Mouse (Mus musculus): ENCODE data around the gene Egfem1. TPM values are rescaled to one million over a fixed set of nuclear protein-coding genes. Genes with fewer than 3 reads are reported as not detected.
A peak's percentile ranks its signal among the peaks of the same experiment; 100 is the strongest.

The Egfem1 gene
- polyA plus RNA-seq, 1 experiment from 2014 or later: 3.9 TPM

- H3K4me2 ChIP-seq (replicated peaks): peak overlapping the region; percentile 15
- ATAC-seq (replicated peaks): peak; percentile 68
- H3K9me3 ChIP-seq: no peaks in the 10 kb centered on the region
- no peaks in the 10 kb centered on the region for H3K27me3 ChIP-seq
- peaks cover 31% of the 10 kb centered on the region for H3K4me1 ChIP-seq
- H3K9ac ChIP-seq (replicated peaks): no peak overlapping the region
- 6% methylated on average over 10 of the region's 10 CpGs for WGBS
- peak overlapping the region; percentile 58; the same call in 1 of the 2 replicates for H3K27ac ChIP-seq (replicated peaks)
- H3K4me3 ChIP-seq: no peak overlapping the region
- no peaks in the 10 kb centered on the region for H3K36me3 ChIP-seq
Measured at GRCm38 (mm10) chr3:29136065-29136955, 54.5 kb downstream of the Egfem1 start.

GRCm38 (mm10) chr3:29168401-29168800 lies 86.6 kb downstream of the Egfem1 start:
- Histone ChIP-seq H3K4me3 (no peak overlapping the region), H3K27ac (replicated peaks) (no peak overlapping the region), H3K27me3 (no peaks in the 10 kb centered on the region), H3K9me3 (no peaks in the 10 kb centered on the region), H3K36me3 (no peaks in the 10 kb centered on the region), H3K4me2 (replicated peaks) (no peak overlapping the region), H3K9ac (replicated peaks) (no peak overlapping the region), H3K4me1 (peaks cover 9% of the 10 kb centered on the region; the same call in 1 of the 2 replicates)
- ATAC-seq (replicated peaks): no peak
- 62% methylated on average over 4 of the region's 4 CpGs for WGBS

DNA sequence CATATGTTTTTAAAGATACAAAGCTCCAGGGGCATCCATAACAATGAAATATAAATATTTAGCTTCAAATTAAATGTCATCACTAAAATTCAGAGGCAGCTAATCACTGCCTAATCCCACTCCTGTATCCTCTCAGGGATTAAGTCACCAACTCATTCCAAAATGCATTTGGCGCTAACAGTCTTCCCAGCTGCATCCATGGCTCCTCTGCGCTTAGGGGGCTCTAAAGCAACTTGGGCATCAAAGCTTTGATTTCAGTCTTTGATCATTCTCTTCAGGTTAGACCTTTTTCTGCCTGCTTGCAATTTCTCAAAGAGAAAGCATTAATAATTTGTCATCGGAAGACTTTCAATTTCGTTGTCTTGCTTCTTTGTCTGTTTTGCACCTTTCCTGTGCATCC lies 87.2 kb downstream of the Egfem1 start:
- Histone ChIP-seq H3K9me3 (no peaks in the 10 kb centered on the region), H3K27ac (replicated peaks) (no peak overlapping the region), H3K4me2 (replicated peaks) (no peak overlapping the region), H3K4me3 (no peak overlapping the region), H3K36me3 (no peaks in the 10 kb centered on the region), H3K9ac (replicated peaks) (no peak overlapping the region), H3K4me1 (peaks cover 9% of the 10 kb centered on the region; the same call in 1 of the 2 replicates), H3K27me3 (no peaks in the 10 kb centered on the region)
- ATAC-seq (replicated peaks): no peak
- WGBS: 67% methylated on average over 4 of the region's 4 CpGs

DNA sequence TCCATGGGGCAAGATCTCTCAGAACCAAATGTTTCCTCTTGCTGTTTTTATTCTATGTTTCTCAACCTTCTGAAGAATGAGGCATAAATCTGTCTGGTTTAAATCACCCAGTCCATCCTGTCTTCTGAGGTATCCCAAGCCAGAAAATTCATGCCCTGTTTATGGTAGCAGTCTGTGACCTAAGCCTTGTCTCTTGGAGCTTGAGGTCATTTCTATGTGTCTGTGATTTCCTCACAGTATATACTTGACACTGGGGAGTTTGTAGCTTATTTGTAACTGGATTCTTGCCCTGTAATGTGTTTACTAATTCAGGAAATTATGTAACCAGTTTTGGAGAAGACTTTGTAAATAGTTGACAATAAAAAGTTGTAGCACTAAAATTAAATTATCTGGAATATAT lies 95.2 kb downstream of the Egfem1 start:
- no peak overlapping the region for H3K4me3 ChIP-seq
- 0 out of 2 replicates have a peak, but pooled peaks cover 3% of the 10 kb centered on the region for H3K4me1 ChIP-seq
- no peak overlapping the region for H3K27ac ChIP-seq (replicated peaks)
- ATAC-seq (replicated peaks): no peak
- no peak overlapping the region for H3K4me2 ChIP-seq (replicated peaks)
- H3K9ac ChIP-seq (replicated peaks): no peak overlapping the region
- no peaks in the 10 kb centered on the region for H3K9me3 ChIP-seq
- no peaks in the 10 kb centered on the region for H3K36me3 ChIP-seq
- H3K27me3 ChIP-seq: no peaks in the 10 kb centered on the region

DNA sequence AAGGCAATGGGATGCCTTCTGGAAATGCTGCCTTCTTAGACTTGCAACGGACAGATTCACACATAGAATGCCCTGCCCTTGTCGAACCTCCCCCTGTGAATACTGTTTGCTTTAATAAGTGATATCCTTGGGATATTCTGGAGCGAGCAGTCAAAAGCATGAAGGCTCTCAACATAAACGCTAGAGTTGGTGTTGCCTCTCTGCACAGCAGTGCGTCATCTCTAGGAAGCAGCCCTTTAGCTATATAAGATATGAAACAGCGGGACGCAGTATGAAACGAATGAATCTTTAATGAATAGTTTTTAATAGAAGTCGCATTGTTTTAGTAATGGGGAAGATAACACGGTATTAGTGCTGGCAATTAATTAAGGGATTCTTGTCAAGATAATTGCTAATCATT lies 101.2 kb downstream of the Egfem1 start:
- H3K4me2 ChIP-seq (replicated peaks): no peak overlapping the region
- H3K4me1 ChIP-seq: peaks cover 15% of the 10 kb centered on the region
- H3K27ac ChIP-seq (replicated peaks): no peak overlapping the region
- 58% methylated on average over 10 of the region's 10 CpGs for WGBS
- no peak overlapping the region for H3K4me3 ChIP-seq
- no peak for ATAC-seq (replicated peaks)
- H3K9me3 ChIP-seq: no peaks in the 10 kb centered on the region
- no peaks in the 10 kb centered on the region for H3K36me3 ChIP-seq
- no peak overlapping the region for H3K9ac ChIP-seq (replicated peaks)
- no peaks in the 10 kb centered on the region for H3K27me3 ChIP-seq

DNA sequence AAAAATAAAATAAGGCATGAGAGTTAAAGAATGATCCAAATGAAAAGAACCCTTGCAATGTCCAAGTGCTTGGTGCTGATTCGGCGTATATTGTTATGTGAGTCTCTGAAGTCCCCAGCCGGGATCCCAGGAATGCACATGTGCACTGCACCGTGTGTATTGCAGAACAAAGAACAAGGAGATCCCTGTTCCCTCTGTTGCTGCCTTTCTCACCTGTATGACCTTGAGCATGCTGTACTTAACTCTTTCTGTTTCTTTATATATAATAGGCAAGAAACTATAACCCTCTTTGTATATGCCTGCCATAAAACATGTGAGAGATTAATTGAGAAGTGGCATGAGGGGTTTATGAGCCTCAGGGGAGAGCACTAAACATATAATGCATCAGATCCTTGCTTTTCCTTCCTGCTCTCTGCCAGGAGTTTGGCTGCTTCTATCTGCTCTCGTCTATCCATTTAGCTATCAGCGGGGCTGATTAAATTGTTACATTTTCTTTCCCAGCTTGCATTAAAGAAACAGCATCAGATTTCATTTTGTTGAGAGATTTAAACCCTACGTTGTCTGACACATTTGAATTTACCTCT lies 101.9 kb downstream of the Egfem1 start:
- no peak overlapping the region for H3K9ac ChIP-seq (replicated peaks)
- H3K36me3 ChIP-seq: no peaks in the 10 kb centered on the region
- peak overlapping the region; percentile 19; the same call in 1 of the 2 replicates for H3K27ac ChIP-seq (replicated peaks)
- no peaks in the 10 kb centered on the region for H3K9me3 ChIP-seq
- H3K4me1 ChIP-seq: peaks cover 15% of the 10 kb centered on the region
- WGBS: 37% methylated on average over 7 of the region's 7 CpGs
- H3K27me3 ChIP-seq: no peaks in the 10 kb centered on the region
- no peak overlapping the region for H3K4me3 ChIP-seq
- no peak overlapping the region for H3K4me2 ChIP-seq (replicated peaks)
- ATAC-seq (replicated peaks): no peak

DNA sequence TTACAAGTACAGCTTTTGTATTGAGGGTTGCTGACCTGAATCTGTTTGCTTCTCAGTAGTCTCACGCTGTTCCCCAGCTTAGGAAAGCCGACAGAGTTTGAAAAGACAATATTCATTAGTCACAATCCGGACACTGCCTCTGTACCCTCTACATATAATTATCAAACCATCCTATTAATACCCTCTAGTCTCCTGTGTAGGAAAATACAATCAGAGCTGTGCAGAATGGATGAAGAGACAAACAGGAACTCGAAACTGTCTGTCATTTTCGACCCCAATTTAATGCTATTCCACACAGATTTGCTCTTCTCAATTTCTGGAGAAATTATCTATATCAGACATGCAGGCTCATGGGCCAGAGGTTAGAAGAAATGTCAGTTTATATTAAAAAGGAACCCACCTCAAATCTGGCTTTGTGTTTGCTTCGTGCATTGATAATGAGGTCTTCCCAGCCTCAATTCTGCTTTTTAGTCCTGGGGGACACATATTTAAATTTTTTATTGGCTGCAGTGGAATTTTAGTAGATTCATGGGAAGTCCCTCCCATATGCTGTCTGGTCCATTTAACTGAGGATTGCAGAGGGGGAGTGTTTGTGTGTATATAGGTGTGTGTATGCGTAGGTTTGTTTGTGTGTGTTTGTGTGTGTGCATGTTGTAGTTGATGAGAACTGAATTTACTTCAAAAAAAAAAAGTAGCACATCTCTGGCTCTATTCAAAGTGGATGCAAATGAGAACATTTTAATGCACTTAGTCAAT lies 102.8 kb downstream of the Egfem1 start:
- no peak overlapping the region for H3K9ac ChIP-seq (replicated peaks)
- no peak overlapping the region for H3K4me3 ChIP-seq
- H3K4me1 ChIP-seq: peaks cover 15% of the 10 kb centered on the region
- H3K27ac ChIP-seq (replicated peaks): no peak overlapping the region
- no peak for ATAC-seq (replicated peaks)
- H3K36me3 ChIP-seq: no peaks in the 10 kb centered on the region
- H3K4me2 ChIP-seq (replicated peaks): no peak overlapping the region
- 45% methylated on average over 7 of the region's 7 CpGs for WGBS
- H3K9me3 ChIP-seq: no peaks in the 10 kb centered on the region
- H3K27me3 ChIP-seq: no peaks in the 10 kb centered on the region

DNA sequence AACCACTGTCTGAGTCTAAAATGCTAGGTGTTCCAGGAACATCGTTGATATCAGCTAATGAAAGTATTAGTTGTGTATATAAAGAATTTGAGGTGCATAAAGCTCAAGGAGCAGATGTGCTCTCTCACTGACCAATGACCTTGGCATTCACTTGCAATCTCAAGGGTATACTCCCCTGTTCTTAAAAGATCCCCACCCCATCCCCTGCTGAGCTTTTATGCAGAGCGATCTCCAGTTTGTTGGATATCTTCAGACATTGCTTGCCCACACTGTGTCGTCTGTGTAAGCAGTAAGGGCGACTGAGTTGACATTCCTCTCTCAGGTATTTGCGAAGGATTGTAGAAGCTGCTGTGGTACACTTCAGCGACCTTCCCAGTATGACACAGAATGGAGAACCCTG lies 108.4 kb downstream of the Egfem1 start:
- H3K4me1 ChIP-seq: no peaks in the 10 kb centered on the region
- H3K9ac ChIP-seq (replicated peaks): no peak overlapping the region
- no peak overlapping the region for H3K27ac ChIP-seq (replicated peaks)
- H3K27me3 ChIP-seq: no peaks in the 10 kb centered on the region
- no peaks in the 10 kb centered on the region for H3K9me3 ChIP-seq
- no peak for ATAC-seq (replicated peaks)
- WGBS: 74% methylated on average over 6 of the region's 6 CpGs
- H3K4me3 ChIP-seq: no peak overlapping the region
- no peak overlapping the region for H3K4me2 ChIP-seq (replicated peaks)
- no peaks in the 10 kb centered on the region for H3K36me3 ChIP-seq

- ATAC-seq (replicated peaks): no peak
- WGBS: 74% methylated on average over 10 of the region's 10 CpGs
Measured at GRCm38 (mm10) chr3:29197727-29198512, 116.1 kb downstream of the Egfem1 start.

GRCm38 (mm10) chr3:29200601-29201000 lies 118.8 kb downstream of the Egfem1 start:
- Histone ChIP-seq H3K4me1 (0 out of 2 replicates have a peak, but pooled peaks cover 5% of the 10 kb centered on the region), H3K4me3 (no peak overlapping the region), H3K27me3 (no peaks in the 10 kb centered on the region), H3K4me2 (replicated peaks) (no peak overlapping the region), H3K9me3 (no peaks in the 10 kb centered on the region), H3K36me3 (no peaks in the 10 kb centered on the region), H3K9ac (replicated peaks) (no peak overlapping the region), H3K27ac (replicated peaks) (no peak overlapping the region)
- WGBS: 47% methylated on average over 8 of the region's 8 CpGs
- peak; percentile 75; the same call in 1 of the 2 replicates for ATAC-seq (replicated peaks)

More at GRCm38 (mm10) chr3:29197727-29198512, 116.1 kb downstream of the Egfem1 start:
- no peaks in the 10 kb centered on the region for H3K9me3 ChIP-seq
- H3K4me3 ChIP-seq: no peak overlapping the region
- H3K27me3 ChIP-seq: no peaks in the 10 kb centered on the region
- no peak overlapping the region for H3K9ac ChIP-seq (replicated peaks)
- H3K27ac ChIP-seq (replicated peaks): no peak overlapping the region
- no peaks in the 10 kb centered on the region for H3K36me3 ChIP-seq
- no peak overlapping the region for H3K4me2 ChIP-seq (replicated peaks)
- 0 out of 2 replicates have a peak, but pooled peaks cover 5% of the 10 kb centered on the region for H3K4me1 ChIP-seq

DNA sequence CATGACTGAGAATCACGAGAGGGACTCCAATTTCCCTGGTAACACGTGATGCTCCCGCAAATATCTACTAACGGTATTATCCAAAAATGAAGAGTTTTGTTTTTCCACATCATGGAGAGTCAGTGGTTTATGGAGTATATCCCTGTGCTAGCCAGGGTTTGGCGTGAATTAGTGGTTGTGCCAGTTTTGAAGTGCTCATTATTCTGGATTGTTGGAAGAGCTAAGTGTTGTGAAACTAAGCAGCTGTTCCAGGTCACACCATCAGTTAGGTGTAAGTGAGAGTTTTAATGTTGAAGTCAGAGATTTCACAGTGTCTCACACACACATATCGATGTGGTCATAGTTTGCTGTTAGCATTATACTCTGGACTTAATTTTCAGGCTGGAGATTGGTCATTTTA lies 120.7 kb downstream of the Egfem1 start:
- 0 out of 2 replicates have a peak, but pooled peaks have one; percentile 51 for ATAC-seq (replicated peaks)

More for the DNA sequence above, 120.7 kb downstream of the Egfem1 start:
- Histone ChIP-seq H3K36me3 (no peaks in the 10 kb centered on the region), H3K4me1 (0 out of 2 replicates have a peak, but pooled peaks cover 5% of the 10 kb centered on the region), H3K4me2 (replicated peaks) (no peak overlapping the region), H3K4me3 (no peak overlapping the region), H3K9ac (replicated peaks) (no peak overlapping the region), H3K9me3 (no peaks in the 10 kb centered on the region), H3K27me3 (no peaks in the 10 kb centered on the region), H3K27ac (replicated peaks) (no peak overlapping the region)
- WGBS: 75% methylated on average over 6 of the region's 6 CpGs

Measured in forebrain, embryonic 15.5 days (tissue).